Mouse (Mus musculus): Measurements from ENCODE around the gene Hipk1.

DNA sequence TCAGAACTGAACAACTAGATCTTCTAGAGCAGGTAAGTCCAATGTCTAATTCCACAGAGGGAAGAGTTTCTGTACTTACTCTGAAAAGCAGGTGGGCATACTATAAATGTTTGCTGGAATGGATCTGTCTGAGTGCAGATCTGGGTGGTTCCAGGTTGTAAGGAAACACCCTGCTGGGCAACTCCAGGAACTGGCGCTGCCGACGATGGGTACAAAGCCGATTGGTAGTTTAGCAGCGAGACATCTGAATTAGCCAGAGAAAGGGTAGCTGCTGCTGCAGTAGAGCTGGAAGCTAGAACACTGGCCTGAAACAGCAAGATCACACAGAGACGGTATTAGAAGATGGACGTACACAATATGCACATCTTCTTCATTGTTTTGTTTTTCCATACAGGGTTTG, 32.9 kb downstream of the Hipk1 start:
- TF ChIP-seq CTCF (IDR thresholded peaks at IDR 0.05; ENCODE audit: low read depth) (no peak), EP300 (IDR thresholded peaks at IDR 0.05; ENCODE audit: low read depth) (no peak)

Measured in heart, postnatal 0 days (tissue).